Mouse (Mus musculus) neural tube, embryonic 11.5 days (tissue): Measurements from ENCODE around the gene Kcnip3. TPM values are rescaled to one million over a fixed set of nuclear protein-coding genes. Genes with fewer than 3 reads are reported as not detected.

Experiments
- ATAC-seq: fragments of 200-750 bp; cut with Nextera tagmentation; 2 replicates; pipeline ENCODE4 v1.8.0; 2017; ENCODE audit warnings: moderate number of reproducible peaks, mild to moderate bottlenecking, moderate TSS enrichment, moderate library complexity; ENCODE audit not compliant: insufficient read depth, low FRiP score, low TSS enrichment
- DNase-seq: peaks from one replicate; pipeline ENCODE4 v3.0.0-alpha.2; 2015; ENCODE audit warnings: low spot score
- H3K27ac ChIP-seq: fragments of 300-500 bp; sonication (generic); 2 replicates; pipeline ENCODE4 v1.5.1; 2014; ENCODE audit warnings: low read depth, mild to moderate bottlenecking, low read length
- H3K27me3 ChIP-seq: fragments of 300-500 bp; sonication (generic); 2 replicates; pipeline ENCODE4 v1.6.1; 2014; ENCODE audit warnings: mild to moderate bottlenecking, low read length, mixed read lengths; ENCODE audit not compliant: control insufficient read depth, insufficient read depth
- H3K36me3 ChIP-seq: fragments of 300-500 bp; sonication (generic); 2 replicates; pipeline ENCODE4 v1.6.1; 2014; ENCODE audit warnings: mild to moderate bottlenecking, low read length, moderate library complexity, mixed read lengths; ENCODE audit not compliant: control insufficient read depth, insufficient read depth
- H3K4me1 ChIP-seq: fragments of 300-500 bp; sonication (generic); 2 replicates; pipeline ENCODE4 v1.6.1; 2014; ENCODE audit warnings: low read length, mixed read lengths; ENCODE audit not compliant: control insufficient read depth, insufficient read depth
- H3K4me2 ChIP-seq: fragments of 300-500 bp; sonication (generic); 2 replicates; pipeline ENCODE4 v1.6.1; 2014; ENCODE audit warnings: low read depth, mild to moderate bottlenecking, moderate library complexity
- H3K4me3 ChIP-seq: fragments of 300-500 bp; sonication (generic); 2 replicates; pipeline ENCODE4 v1.5.1; 2014; ENCODE audit warnings: low read depth, low read length
- H3K9ac ChIP-seq: fragments of 300-500 bp; sonication (generic); 2 replicates; pipeline ENCODE4 v1.6.1; 2014; ENCODE audit warnings: mild to moderate bottlenecking, low read length
- H3K9me3 ChIP-seq: fragments of 300-500 bp; sonication (generic); 2 replicates; pipeline ENCODE4 v1.6.1; 2016; ENCODE audit warnings: low read length; ENCODE audit not compliant: control insufficient read depth
- WGBS: fragments of 180-500 bp; shearing (Covaris S2); extraction: QIAGEN DNeasy Blood & Tissue Kit; methylation state at CpG from one replicate; pipeline ENCODE4 v1.1.7; 2014; 5-methylcytosine and 5-hydroxymethylcytosine counted together
- polyA plus RNA-seq: library from polyadenylated mRNA; unstranded; fragments of >200 nt; fragmentation: Nextera tagmentation; extraction: Ambion mirVana; gene quantifications from 2 replicates; pipeline ENCODE4 v1.2.1, GENCODE M21; 2014

Kcnip3 gene
- polyA plus RNA-seq, 1 experiment from 2014 or later: 3.4 TPM

GRCm38 (mm10) chr2:127507967-127508660 lies 13.8 kb downstream of the Kcnip3 start:
- DNase-seq (no peak), ATAC-seq (no peak)
- Histone ChIP-seq H3K4me2 (no peak overlapping the region), H3K9me3 (no peaks in the 10 kb centered on the region), H3K27ac (no peak overlapping the region), H3K9ac (no peak overlapping the region), H3K4me3 (no peak overlapping the region), H3K27me3 (no peaks in the 10 kb centered on the region), H3K36me3 (no peaks in the 10 kb centered on the region), H3K4me1 (no peaks in the 10 kb centered on the region)
- WGBS: 68% methylated on average over 7 of the region's 7 CpGs

GRCm38 (mm10) chr2:127507077-127507774 lies 14.7 kb downstream of the Kcnip3 start:
- H3K4me3 ChIP-seq: no peak overlapping the region
- DNase-seq (peak; percentile 85), ATAC-seq (peak; percentile 76)
- no peak overlapping the region for H3K9ac ChIP-seq
- H3K4me2 ChIP-seq: no peak overlapping the region
- WGBS: 31% methylated on average over 7 of the region's 7 CpGs
- no peak overlapping the region for H3K27ac ChIP-seq
- no peaks in the 10 kb centered on the region for H3K36me3 ChIP-seq
- no peaks in the 10 kb centered on the region for H3K27me3 ChIP-seq
- H3K4me1 ChIP-seq: no peaks in the 10 kb centered on the region
- H3K9me3 ChIP-seq: no peaks in the 10 kb centered on the region

- 81% methylated on average over 6 of the region's 6 CpGs for WGBS
Observed at GRCm38 (mm10) chr2:127506131-127506632, 15.7 kb downstream of the Kcnip3 start.

GRCm38 (mm10) chr2:127505196-127505595 lies 16.7 kb downstream of the Kcnip3 start:
- no peaks in the 10 kb centered on the region for H3K4me1 ChIP-seq
- H3K9ac ChIP-seq: no peak overlapping the region
- no peaks in the 10 kb centered on the region for H3K9me3 ChIP-seq
- DNase-seq: no peak
- no peak overlapping the region for H3K4me2 ChIP-seq
- WGBS: 66% methylated on average over 4 of the region's 4 CpGs
- H3K27ac ChIP-seq: no peak overlapping the region
- no peaks in the 10 kb centered on the region for H3K36me3 ChIP-seq
- ATAC-seq: no peak
- H3K4me3 ChIP-seq: no peak overlapping the region
- no peaks in the 10 kb centered on the region for H3K27me3 ChIP-seq

More at GRCm38 (mm10) chr2:127506131-127506632, 15.7 kb downstream of the Kcnip3 start:
- H3K36me3 ChIP-seq: no peaks in the 10 kb centered on the region
- H3K9me3 ChIP-seq: no peaks in the 10 kb centered on the region
- no peak overlapping the region for H3K4me3 ChIP-seq
- no peak overlapping the region for H3K4me2 ChIP-seq
- no peak for DNase-seq
- H3K9ac ChIP-seq: no peak overlapping the region
- ATAC-seq: no peak
- H3K27me3 ChIP-seq: no peaks in the 10 kb centered on the region
- no peak overlapping the region for H3K27ac ChIP-seq
- H3K4me1 ChIP-seq: no peaks in the 10 kb centered on the region

- H3K9ac ChIP-seq: no peak overlapping the region
- no peaks in the 10 kb centered on the region for H3K36me3 ChIP-seq
- no peak overlapping the region for H3K4me2 ChIP-seq
- 48% methylated on average over 8 of the region's 8 CpGs for WGBS
- no peaks in the 10 kb centered on the region for H3K27me3 ChIP-seq
- no peaks in the 10 kb centered on the region for H3K9me3 ChIP-seq
- no peaks in the 10 kb centered on the region for H3K4me1 ChIP-seq
- DNase-seq (no peak), ATAC-seq (no peak)
- no peak overlapping the region for H3K4me3 ChIP-seq
- H3K27ac ChIP-seq: no peak overlapping the region
Observed at GRCm38 (mm10) chr2:127503751-127504549, 17.9 kb downstream of the Kcnip3 start.

GRCm38 (mm10) chr2:127501061-127501460 lies 20.8 kb downstream of the Kcnip3 start:
- Histone ChIP-seq H3K27me3 (no peaks in the 10 kb centered on the region), H3K4me2 (no peak overlapping the region), H3K27ac (no peak overlapping the region), H3K9ac (no peak overlapping the region), H3K4me1 (no peaks in the 10 kb centered on the region), H3K36me3 (no peaks in the 10 kb centered on the region), H3K9me3 (no peaks in the 10 kb centered on the region), H3K4me3 (no peak overlapping the region)
- DNase-seq (peak; percentile 37), ATAC-seq (no peak)
- WGBS: 60% methylated on average over 7 of the region's 7 CpGs

- Histone ChIP-seq H3K36me3 (no peaks in the 10 kb centered on the region), H3K4me1 (no peaks in the 10 kb centered on the region), H3K9ac (no peak overlapping the region), H3K27ac (no peak overlapping the region), H3K27me3 (no peaks in the 10 kb centered on the region), H3K4me3 (no peak overlapping the region), H3K9me3 (no peaks in the 10 kb centered on the region), H3K4me2 (no peak overlapping the region)
- DNase-seq (no peak), ATAC-seq (no peak)
- 79% methylated on average over 8 of the region's 8 CpGs for WGBS
Observed at GRCm38 (mm10) chr2:127498750-127499149, 23.1 kb downstream of the Kcnip3 start.

GRCm38 (mm10) chr2:127496321-127496720 lies 25.6 kb downstream of the Kcnip3 start:
- no peaks in the 10 kb centered on the region for H3K27me3 ChIP-seq
- ATAC-seq: no peak

More at GRCm38 (mm10) chr2:127496321-127496720, 25.6 kb downstream of the Kcnip3 start:
- Histone ChIP-seq H3K9me3 (no peaks in the 10 kb centered on the region), H3K4me3 (no peak overlapping the region), H3K36me3 (no peaks in the 10 kb centered on the region), H3K9ac (no peak overlapping the region), H3K4me1 (no peaks in the 10 kb centered on the region), H3K4me2 (no peak overlapping the region), H3K27ac (no peak overlapping the region)
- 50% methylated on average over 1 of the region's 1 CpGs for WGBS
- DNase-seq: no peak
